Mouse (Mus musculus): ENCODE measurements around the gene Galnt6.

DNA sequence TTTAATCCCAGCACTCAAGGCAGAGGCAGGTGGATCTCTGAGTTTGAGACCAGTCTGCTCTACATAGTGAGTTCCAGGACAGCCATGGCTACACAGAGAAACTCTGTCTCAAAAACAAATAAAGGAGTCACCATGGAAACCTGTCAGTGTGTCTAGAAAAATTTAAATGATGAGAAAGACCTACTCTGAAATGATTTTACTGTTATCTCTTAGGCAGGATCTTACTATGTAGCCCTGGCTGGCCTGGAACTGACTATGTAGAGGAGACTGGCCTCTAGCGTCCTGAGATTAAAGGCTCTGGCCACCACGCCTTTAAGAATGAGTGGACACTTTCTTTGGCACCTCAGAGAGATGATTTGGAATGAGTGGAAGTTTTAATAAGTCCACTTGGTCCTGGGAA, 23.3 kb upstream of the Galnt6 start:
- TF ChIP-seq CTCF (conservative IDR thresholded peaks at IDR 0.05; ENCODE audit: low read length) (no peak), POU5F1 (IDR thresholded peaks at IDR 0.05; ENCODE audit: borderline replicate concordance, low read length) (no peak), NANOG (IDR thresholded peaks at IDR 0.05; ENCODE audit: borderline replicate concordance, low read length) (no peak)
